Mouse (Mus musculus) bone marrow macrophage, adult 2 months (primary cell): ENCODE measurements around the gene Trappc3.

ENCODE experiments used
- CTCF ChIP-seq: IDR thresholded peaks from 2 replicates; pipeline ENCODE4 v1.5.1; 2012; ENCODE audit warnings: low read depth, mild to moderate bottlenecking, low read length, moderate library complexity
- POLR2A ChIP-seq: IDR thresholded peaks from 2 replicates; pipeline ENCODE4 v1.6.1; 2012; ENCODE audit warnings: mild to moderate bottlenecking, low read depth, low read length, borderline replicate concordance

DNA sequence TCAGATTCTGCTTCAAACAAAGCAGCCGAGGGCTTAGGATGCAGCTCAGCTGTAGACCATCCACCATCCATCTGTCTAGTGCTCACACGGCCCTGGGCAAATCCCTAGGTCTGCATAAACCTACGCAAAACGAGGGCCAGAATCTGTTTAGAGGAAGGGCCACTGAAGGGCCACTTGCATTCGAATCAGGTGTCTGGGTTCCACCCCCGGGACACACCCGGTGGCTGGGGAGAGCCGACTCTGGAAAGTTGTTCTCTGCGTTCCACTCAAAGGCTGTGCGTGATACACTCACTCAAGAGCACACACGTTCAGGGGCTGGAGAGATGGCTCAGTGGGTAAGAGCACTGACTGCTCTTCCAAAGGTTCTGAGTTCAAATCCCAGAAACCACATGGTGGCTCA lies 39.5 kb upstream of the Trappc3 start:
- TF ChIP-seq POLR2A = no peak
- TF ChIP-seq CTCF = no peak
